Mouse (Mus musculus) C2C12 (cell line): Measurements from ENCODE around the gene Olfr1505. TPM values are rescaled to one million over a fixed set of nuclear protein-coding genes. Genes with fewer than 3 reads are reported as not detected.

Source experiments
- H3K27me3 ChIP-seq: one replicate; pipeline ENCODE4 v1.6.1; 2011; ENCODE audit not compliant: control insufficient read depth, insufficient read depth, insufficient read length
- H3K36me3 ChIP-seq: one replicate; pipeline ENCODE4 v1.6.1; 2011; ENCODE audit not compliant: control insufficient read depth, insufficient read depth
- H3K4me3 ChIP-seq: one replicate; pipeline ENCODE4 v1.5.1; 2011; ENCODE audit warnings: mild to moderate bottlenecking, control low read depth; ENCODE audit not compliant: poor library complexity, insufficient read depth, severe bottlenecking
- H3K79me2 ChIP-seq: one replicate; pipeline ENCODE4 v1.6.1; 2011; ENCODE audit not compliant: control insufficient read depth, insufficient read depth
- H3K79me3 ChIP-seq: one replicate; pipeline ENCODE4 v1.6.1; 2011; ENCODE audit warnings: low read depth, control low read depth
- H3ac ChIP-seq: one replicate; pipeline ENCODE3; 2011; ENCODE audit warnings: low read depth; ENCODE audit not compliant: control insufficient read depth, insufficient read length
- CEBPB ChIP-seq: IDR thresholded peaks from one replicate; pipeline ENCODE4 v1.6.1; 2011; ENCODE audit warnings: low read depth, mild to moderate bottlenecking, control low read depth, moderate library complexity
- CTCF ChIP-seq: IDR thresholded peaks from one replicate; pipeline ENCODE4 v1.5.1; 2011; ENCODE audit not compliant: control insufficient read depth, insufficient read depth, insufficient read length
- FOSL1 ChIP-seq: IDR thresholded peaks from one replicate; pipeline ENCODE4 v1.8.0; 2011; ENCODE audit warnings: mild to moderate bottlenecking, low read length; ENCODE audit not compliant: poor library complexity, insufficient read depth, severe bottlenecking
- MAX ChIP-seq: IDR thresholded peaks from one replicate; pipeline ENCODE4 v1.6.1; 2011; ENCODE audit warnings: mild to moderate bottlenecking, control low read depth
- MYOD1 ChIP-seq: IDR thresholded peaks from one replicate; pipeline ENCODE4 v1.6.1; 2011; ENCODE audit warnings: low read depth; ENCODE audit not compliant: control insufficient read depth, insufficient read length
- MYOG ChIP-seq: IDR thresholded peaks from one replicate; pipeline ENCODE4 v1.6.1; 2011; ENCODE audit not compliant: control insufficient read depth, insufficient read length; ENCODE audit errors: extremely low read depth
- USF1 ChIP-seq: IDR thresholded peaks from one replicate; pipeline ENCODE4 v1.6.1; 2011; ENCODE audit warnings: low read depth, mild to moderate bottlenecking, control low read depth, moderate library complexity
- long read RNA-seq, 2 experiments: library from polyadenylated mRNA; unstranded; transcript quantifications; one replicate each; pipeline ENCODE4 v2.0.0; 2019 to 2020
- polyA plus RNA-seq: library from polyadenylated mRNA; unstranded; fragments of >200 nt; fragmentation: generic; extraction: Trizol; gene quantifications from one replicate; pipeline ENCODE4 v1.2.1, GENCODE M21; 2012; ENCODE audit warnings: missing spikeins

Olfr1505 gene
- not detected for polyA plus RNA-seq
- long read RNA-seq, experiment 1: 0 reads
- long read RNA-seq, experiment 2: 0 reads

GRCm38 (mm10) chr19:13913230-13913629, at the start of gene Olfr1505:
TSS of gene Olfr1505 (plus strand) at chr19:13913530.
- no peaks in the 10 kb centered on the region for H3K79me2 ChIP-seq
- H3ac ChIP-seq: no peak within 1 kb of the TSS
- H3K27me3 ChIP-seq: no peaks in the 10 kb centered on the region
- H3K79me3 ChIP-seq: no peaks in the 10 kb centered on the region
- no peaks in the 10 kb centered on the region for H3K36me3 ChIP-seq
- no peak within 1 kb of the TSS for H3K4me3 ChIP-seq
- TF ChIP-seq MYOG: no peak
- no peak for TF ChIP-seq CEBPB
- TF ChIP-seq MAX: no peak
- TF ChIP-seq USF1: no peak
- no peak for TF ChIP-seq MYOD1
- TF ChIP-seq FOSL1: no peak
- TF ChIP-seq CTCF: no peak

DNA sequence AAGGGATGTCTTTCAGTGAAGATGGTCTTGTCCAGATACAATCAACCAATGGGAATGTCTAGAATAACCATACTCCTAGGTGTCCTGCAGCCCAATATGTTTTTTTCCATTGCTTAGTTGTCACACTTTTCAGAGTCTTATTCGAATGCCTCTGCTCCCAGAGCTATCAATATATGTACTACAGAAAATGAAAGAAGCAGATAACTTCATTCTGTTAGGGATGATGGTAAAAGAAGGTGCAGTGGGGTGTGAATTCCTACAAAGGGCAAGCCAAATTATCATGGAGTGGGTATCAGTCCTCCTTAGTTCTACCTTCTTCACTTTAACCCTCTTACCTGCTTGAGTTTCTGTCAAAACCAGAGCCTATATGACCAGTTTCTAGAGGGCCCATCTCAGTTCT, 15.5 kb upstream of the Olfr1505 start, which contains the start of gene Olfr1504:
Gene Olfr1504 (minus strand): TSS at position 101 of the 400 bp plus-strand sequence.
- Histone ChIP-seq H3K36me3 (no peaks in the 10 kb centered on the region), H3K79me3 (no peaks in the 10 kb centered on the region), H3ac (no peak within 1 kb of the TSS), H3K79me2 (no peaks in the 10 kb centered on the region), H3K4me3 (no peak within 1 kb of the TSS), H3K27me3 (no peaks in the 10 kb centered on the region)
- no peak for TF ChIP-seq MYOD1
- TF ChIP-seq CTCF: no peak
- no peak for TF ChIP-seq FOSL1
- TF ChIP-seq USF1: no peak
- no peak for TF ChIP-seq CEBPB
- no peak for TF ChIP-seq MAX
- no peak for TF ChIP-seq MYOG

Other genes with a start within 250 kb of the Olfr1505 start
- gene Olfr1491, start 216.3 kb upstream of the Olfr1505 start, polyA plus RNA-seq: not detected
- gene Olfr1493-ps1, start 190.3 kb upstream of the Olfr1505 start, polyA plus RNA-seq: not detected
- gene Olfr1494, start 173.8 kb upstream of the Olfr1505 start, polyA plus RNA-seq: not detected
- gene Olfr1495, start 148.9 kb upstream of the Olfr1505 start, polyA plus RNA-seq: not detected
- gene Olfr1496, start 135.7 kb upstream of the Olfr1505 start, polyA plus RNA-seq: not detected
- gene Olfr1497, start 115.3 kb upstream of the Olfr1505 start, polyA plus RNA-seq: not detected
- gene Olfr1499, start 94.1 kb upstream of the Olfr1505 start, polyA plus RNA-seq: not detected
- gene Olfr1500, start 83.0 kb upstream of the Olfr1505 start, polyA plus RNA-seq: not detected
- gene Olfr1501, start 62.8 kb upstream of the Olfr1505 start, polyA plus RNA-seq: not detected
- not detected for gene Olfr1502, start 51.7 kb upstream of the Olfr1505 start, polyA plus RNA-seq
- not detected for gene Olfr1504, start 15.6 kb upstream of the Olfr1505 start, polyA plus RNA-seq